Mouse (Mus musculus) adrenal gland, postnatal 10 days (tissue): ENCODE data around the gene Ces2g. TPM values are rescaled to one million over a fixed set of nuclear protein-coding genes. Genes with fewer than 3 reads are reported as not detected.

ENCODE experiments used
- DNase-seq: peaks from one replicate; pipeline ENCODE4 v3.0.0; 2021; ENCODE audit warnings: mixed read lengths
- long read RNA-seq, 2 experiments: library from polyadenylated mRNA; stranded (forward); transcript quantifications; one replicate each; pipeline ENCODE4 v2.0.0; 2021
- total RNA-seq, 2 experiments: library from RNA; stranded (reverse); gene quantifications; 2 replicates each; pipeline ENCODE4 v1.2.3; 2021

Ces2g gene
- 1 to 10 TPM; 7.8 to 7.9 TPM for total RNA-seq
- long read RNA-seq, experiment 1, transcript Ces2g-201 (12 exons, 2,859 nt): major isoform, 6 of 12 reads
- long read RNA-seq, experiment 1, partial matches to known transcripts: 4 of 12 reads
- long read RNA-seq, experiment 1, other reads (novel, unspliced or antisense): 2 of 12 reads
- long read RNA-seq, experiment 2, partial matches to known transcripts: 3 of 6 reads
- long read RNA-seq, experiment 2, other reads (novel, unspliced or antisense): 1 of 6 reads

DNA sequence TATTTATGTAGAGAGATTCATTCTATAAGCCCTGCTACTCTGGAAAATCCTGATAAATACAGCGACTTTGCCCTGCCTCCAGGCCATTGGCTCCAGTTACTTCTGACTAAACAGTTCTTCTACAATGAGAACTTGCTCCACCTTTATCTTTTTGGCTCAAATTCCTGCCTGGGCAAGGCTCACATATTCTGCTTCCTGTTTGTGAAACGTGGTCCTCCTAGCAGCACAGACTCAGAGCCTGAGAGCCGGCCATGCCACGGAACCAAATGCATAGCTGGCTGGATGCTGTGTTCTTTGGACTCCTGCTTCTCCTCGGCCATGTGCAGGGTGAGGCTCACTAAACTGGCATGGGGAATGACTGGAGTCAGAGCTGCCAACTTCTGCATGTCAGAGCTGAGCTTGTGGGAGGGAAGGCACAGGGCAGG, at the start of gene Ces2g:
Gene Ces2g, plus strand, starts transcription at position 182 of the 425 bp plus-strand sequence.
- peak; percentile 16 for DNase-seq

DNA sequence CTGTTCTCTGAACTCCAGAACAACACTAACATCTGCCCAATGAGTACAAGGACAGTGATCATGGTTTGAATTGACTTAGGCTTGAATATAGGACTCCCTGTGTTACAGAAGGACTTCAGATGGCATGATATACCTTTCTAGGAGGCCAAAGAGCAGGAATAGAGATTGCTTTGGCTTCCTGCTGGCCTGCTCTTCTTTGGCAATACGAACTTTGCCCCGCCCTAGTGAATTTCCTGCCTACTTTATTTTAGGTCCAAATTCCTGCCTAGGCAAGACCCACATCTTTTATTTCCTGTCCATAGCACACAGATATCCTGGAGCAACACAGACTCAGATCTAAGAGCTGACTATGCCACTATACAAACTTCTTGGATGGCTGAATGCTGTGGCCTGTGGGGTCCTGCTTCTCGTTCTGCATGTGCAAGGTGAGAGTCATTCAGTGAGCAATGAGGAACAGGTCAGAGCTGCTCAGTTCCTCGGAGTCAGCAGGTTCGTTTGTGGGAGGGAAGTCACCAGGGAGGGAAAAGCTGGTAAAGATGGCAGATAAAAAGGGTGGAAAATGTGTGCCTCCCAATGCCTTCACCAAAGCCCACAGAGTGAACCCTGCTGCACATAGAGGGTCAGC, 35.4 kb upstream of the Ces2g start, which contains the start of gene Ces2e:
Gene Ces2e, plus strand, starts transcription at position 289 of the 625 bp plus-strand sequence.
- peak; percentile 5 for DNase-seq

DNA sequence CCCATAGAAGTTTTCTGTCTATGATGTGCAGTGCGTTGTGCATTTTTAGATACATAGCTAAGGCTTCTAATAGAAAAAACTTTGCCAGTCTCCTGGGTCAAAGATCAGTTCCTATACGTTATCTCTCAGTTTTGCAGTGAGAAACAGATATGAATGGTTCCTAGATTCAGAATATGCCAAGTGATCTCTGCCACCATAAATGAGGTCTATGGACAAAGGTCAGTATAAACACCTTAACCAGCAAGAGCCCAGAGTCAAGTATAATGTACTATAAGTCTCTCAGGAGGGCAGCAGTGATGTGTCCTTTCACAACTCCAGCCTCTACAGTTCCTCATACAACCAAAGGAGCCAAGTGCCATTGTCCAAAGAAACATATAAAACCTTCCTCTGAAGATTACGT, 34.2 kb upstream of the Ces2g start:
- DNase-seq: no peak

DNA sequence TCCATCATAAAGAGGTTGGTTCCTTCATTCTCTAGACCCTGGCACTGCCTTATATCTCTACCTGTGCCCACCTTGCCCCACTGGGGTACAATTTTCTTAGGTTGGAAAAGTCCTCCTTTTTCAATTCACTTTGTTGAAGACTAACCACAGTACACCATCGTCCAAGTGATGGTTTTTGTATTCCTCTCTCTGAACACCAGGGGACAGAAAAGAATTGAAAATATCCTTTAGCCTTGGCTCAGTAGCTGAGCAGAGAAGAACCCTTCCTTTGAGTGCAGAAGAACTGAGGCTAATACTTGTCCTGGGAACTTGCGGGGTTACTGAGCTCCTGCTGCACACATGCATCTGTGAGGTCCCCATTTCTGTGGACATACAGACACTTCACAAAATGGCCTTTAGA, 16.9 kb upstream of the Ces2g start:
- no peak for DNase-seq

DNA sequence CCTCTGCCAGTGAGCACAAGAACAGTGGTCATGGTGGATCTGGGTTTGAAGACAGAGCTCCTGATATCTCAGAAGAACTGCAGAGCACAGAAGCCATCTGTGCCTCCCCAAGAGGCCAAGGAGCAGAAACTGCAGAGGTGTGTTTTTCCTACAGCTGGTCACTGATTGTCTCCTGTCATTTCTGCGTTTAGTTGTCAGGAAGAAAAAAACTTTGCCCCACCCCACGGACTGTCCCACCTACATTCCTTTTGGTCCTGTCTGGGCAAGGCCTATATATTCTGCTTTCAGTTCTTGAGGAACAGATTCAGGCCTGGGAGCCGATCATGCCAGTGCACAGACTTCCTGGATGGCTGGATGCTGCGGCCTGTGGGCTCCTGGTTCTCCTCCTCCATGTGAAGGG, 14.5 kb upstream of the Ces2g start, which contains the start of gene Ces2f:
Gene Ces2f, plus strand, starts transcription at position 301 of the 400 bp plus-strand sequence.
- no peak for DNase-seq

DNA sequence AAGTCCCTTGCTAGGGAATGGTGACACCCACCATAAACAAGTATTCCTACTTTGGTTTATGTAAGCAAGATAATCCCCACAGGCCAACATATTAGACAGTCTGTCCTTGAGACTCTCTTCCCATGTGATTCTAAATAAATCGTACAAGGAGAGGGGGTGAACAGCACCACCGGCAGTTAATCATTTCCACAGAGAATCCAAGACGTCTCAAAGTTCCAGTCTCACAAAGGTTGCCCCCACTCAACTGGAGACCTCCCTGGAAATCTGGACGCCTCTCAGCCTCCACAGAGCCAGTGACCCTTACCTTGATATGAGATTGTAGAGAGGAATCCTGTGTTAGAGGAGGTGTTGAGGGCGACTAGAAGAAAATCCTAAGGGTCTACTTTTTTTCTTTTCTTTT, 12.5 kb upstream of the Ces2g start:
- DNase-seq: no peak

DNA sequence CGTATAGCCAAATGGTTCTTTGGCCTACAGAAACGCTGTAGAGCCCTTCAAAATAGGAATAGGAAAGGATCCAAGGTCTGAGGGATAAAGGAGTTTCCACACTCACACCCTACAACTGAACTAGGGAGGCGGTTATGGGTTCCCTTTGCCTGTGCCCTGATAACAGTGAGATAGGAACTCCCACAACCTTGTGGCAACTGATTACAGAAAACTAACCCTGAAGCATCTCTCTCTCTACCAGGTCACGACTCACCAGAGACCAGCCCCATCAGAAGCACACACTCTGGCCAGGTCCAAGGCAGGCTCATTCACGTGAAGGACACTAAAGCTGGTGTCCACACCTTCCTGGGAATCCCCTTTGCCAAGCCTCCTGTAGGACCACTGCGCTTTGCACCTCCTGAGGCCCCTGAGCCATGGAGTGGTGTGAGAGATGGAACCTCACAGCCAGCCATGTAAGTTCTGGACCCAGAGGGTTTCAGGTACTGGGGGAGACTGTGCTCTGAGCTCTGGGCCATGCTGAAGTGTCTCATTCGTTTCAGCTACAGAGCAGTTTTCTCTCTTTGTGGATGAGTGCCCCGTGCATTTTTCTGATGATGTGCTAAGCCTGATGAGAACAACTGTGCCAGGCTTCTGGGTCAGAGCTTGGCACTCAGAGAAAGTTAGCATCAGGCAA, 847 bp downstream of the Ces2g start:
- DNase-seq: no peak

DNA sequence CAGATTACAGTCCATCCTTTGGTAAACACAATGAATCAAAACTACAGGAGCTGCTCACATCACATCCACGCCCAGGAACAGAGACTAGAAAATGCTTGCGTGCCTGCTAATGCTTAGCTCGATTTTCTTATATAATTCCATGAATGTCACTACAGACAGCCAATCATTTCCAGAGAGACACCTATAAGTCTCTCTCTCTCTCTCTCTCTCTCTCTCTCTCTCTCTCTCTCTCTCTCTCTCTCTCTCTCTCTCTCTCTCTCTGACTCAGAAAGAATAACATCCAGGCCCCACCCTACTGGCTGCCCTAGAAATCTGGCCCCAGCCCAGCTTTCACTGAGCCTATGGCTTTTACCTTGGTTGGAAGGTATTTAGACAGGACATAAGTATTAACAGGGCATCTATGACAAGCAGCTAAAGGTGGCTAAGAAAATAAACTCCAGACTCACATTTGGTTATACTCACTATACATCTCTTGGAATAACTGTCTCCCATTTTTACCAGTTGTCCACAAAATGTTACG, 1.9 kb downstream of the Ces2g start:
- no peak for DNase-seq

DNA sequence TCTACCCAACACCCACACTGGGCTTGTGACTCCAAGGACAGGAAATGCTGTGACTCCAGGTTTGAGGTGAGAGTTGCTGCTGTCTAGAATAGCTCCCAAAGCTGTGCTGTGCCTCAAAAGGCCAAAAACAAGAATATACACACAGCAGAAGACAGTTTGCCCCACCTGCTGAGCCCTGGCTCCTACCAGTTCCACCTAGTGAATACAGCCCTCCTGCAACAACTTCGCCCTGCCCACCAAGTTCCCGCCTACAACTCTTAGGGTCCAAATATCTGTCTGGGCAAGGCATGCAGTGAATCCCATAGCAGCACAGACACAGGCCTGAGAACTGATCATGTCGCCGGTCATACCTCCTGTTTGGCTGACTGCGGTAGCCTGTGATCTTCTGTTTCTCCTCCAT, 22.6 kb downstream of the Ces2g start:
- no peak for DNase-seq

DNA sequence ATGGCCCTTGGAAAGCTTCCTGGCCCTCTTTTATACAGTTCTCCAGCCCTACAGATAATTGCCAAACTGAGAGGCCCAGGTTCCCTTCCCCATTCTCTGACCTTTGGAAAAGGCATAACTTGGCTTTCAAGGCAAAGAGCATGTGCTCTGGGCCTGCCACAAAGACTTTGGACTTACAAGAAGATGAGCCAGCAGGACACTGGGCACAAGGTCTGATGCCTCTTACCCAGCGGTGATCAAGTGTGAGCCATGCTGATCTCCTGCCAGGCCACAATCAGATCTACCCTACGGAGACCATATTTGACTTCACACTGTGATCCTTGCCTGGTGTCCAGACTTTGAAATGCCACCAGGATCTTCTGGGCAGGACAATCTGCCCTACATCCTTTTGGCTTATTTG, 23.4 kb downstream of the Ces2g start:
- no peak for DNase-seq

DNA sequence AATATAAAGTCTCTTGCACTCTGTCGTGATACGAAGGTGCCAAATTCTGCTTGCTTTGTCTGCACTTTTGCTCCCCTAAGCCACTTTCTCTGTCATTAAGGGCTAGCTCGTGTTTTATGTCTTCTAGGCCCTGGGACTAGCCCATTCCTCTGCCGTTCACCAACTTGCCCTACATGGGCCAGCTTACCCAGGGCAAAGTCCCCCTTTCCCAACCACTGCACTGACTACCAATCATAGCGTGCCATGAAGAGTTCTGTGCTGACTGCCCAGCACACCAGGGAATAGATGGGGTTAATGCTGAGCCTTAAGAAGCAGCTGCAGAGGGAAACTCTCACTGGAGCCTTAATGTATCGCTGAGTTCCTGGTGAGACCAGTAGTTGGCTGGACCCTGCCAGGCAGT, 36.7 kb downstream of the Ces2g start:
- no peak for DNase-seq

DNA sequence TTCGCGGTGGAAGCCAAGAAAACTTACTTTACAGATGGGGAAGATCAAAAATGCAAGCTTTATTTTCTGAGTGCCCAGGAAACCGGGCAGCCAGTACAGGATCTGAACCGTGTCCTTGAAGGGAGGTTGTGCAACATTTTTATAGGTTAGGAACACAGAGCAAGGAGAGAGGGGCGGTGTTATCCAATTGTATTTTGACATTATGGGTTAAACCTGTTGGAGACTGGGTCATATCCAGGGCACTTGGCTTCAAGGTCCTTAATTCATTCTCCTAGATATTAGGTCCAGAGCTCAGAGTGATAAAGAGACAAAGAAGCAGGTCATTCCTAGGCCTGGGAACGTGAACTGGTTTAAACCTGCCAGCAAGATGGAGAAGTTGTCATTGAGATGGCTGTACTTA, 37.7 kb downstream of the Ces2g start:
- DNase-seq: no peak

DNA sequence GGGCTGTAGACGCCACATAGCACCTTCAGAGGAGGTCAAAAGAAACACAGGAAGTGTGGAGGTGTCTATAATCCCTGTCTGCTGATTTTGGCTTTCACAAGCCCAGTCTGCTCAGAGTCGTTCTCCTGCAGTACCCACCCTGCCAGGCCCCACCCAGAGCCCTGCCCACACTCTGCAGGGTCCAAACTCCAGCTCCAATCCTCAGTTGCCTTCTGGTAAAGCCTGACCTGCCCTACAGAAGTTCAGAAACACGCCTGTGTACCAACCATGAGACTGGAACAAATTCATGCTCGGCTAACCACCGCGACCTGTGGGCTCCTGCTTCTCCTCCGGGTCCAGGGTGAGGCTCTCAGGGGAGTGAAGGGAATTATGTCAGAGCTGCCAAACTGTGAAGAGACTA, 39.1 kb downstream of the Ces2g start, which contains the start of gene Ces2h:
Gene Ces2h, plus strand, starts transcription at position 268 of the 400 bp plus-strand sequence.
- no peak for DNase-seq

DNA sequence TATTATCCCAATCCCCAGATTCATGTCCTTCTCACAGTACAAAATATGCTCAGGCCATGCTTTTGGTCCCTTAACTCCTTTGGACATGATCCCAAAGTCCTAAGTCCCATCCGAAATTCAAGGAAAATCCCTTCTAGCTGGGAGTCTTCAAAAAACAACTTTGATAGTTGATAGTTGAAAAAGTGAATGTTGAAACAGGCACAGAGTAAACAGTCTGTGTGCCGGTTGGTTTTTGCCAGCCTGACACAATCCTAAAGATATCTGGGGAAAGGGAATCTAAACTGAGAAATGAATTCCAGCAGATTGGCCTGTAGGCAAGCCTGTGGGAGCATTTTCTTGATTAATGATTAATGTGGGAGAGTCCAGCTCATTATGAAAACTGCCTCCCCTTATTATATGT, 48.5 kb downstream of the Ces2g start:
- no peak for DNase-seq

DNA sequence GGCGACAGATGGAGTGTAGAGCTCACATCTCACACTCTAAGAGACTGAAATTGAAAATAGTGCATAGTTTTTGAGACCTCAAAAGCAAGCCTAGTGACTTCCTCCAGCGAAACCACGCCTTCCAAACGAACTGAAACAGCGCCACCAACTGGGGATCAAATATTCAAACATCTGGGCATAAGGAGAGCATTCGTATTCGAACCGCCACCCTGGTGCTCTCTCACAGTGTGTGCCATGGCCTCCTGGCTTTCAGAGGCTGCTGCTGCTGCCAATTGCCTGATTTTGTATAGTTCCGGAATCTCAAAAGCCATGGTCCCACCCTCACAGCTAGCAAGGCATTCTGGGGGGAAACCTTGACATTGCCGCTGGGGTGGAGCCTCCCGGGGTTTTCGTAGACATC, 49.6 kb downstream of the Ces2g start:
- no peak for DNase-seq

DNA sequence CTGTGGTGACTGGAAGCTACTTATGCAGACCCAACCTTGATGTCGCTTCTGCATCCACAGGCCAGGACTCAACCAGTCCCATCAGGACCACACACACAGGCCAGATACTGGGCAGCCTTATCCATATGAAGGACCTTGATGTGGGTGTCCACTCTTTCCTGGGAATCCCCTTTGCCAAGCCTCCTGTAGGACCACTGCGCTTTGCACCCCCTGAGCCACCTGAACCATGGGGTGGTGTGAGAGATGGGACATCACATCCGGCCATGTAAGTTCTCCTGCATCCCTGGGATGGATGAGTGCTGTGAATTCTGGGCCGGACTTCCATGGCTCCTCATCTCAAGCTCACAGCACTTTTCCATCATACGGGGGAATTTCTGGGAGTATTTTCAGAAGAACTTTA, 52.9 kb downstream of the Ces2g start:
- no peak for DNase-seq

Other genes starting within 250 kb of the Ces2g start
- 10 to 100 TPM in 1 of 2 experiments, 1 to 10 TPM in 1; 8.1 to 18.5 TPM for gene Ces2a, start 227.7 kb upstream of the Ces2g start, total RNA-seq
- 1 to 10 TPM; 5.1 to 9.9 TPM for gene Ces2b, start 130.1 kb upstream of the Ces2g start, total RNA-seq
- gene Ces2c, start 114.7 kb upstream of the Ces2g start, total RNA-seq: under 1 TPM in 1 of 2 experiments, not detected in 1; 0.42 TPM
- gene Ces2e, start 35.5 kb upstream of the Ces2g start, total RNA-seq: 10 to 100 TPM in 1 of 2 experiments, 1 to 10 TPM in 1; 9.9 to 21.9 TPM
- gene Ces2f, start 14.4 kb upstream of the Ces2g start, total RNA-seq: not detected
- 1 to 10 TPM in 1 of 2 experiments, under 1 TPM in 1; 0.85 to 2.1 TPM for gene Ces2h, start 39.1 kb downstream of the Ces2g start, total RNA-seq
- 10 to 100 TPM; 40.6 to 68.1 TPM for gene Ces3a, start 86.9 kb downstream of the Ces2g start, total RNA-seq
- gene Ces3b, start 122.0 kb downstream of the Ces2g start, total RNA-seq: not detected
- not detected for gene Ces4a, start 170.1 kb downstream of the Ces2g start, total RNA-seq
- gene Cbfb, start 209.0 kb downstream of the Ces2g start, total RNA-seq: 10 to 100 TPM; 47.2 to 50.2 TPM